Mouse (Mus musculus) spleen, postnatal 14 days (tissue): ENCODE measurements around the gene Hal.

ENCODE experiments used
- DNase-seq, 2 experiments: peaks; one replicate each; pipeline ENCODE4 v3.0.0; 2021 to 2022; ENCODE audit warnings: low spot score in 2 of 2

The Hal gene

DNA sequence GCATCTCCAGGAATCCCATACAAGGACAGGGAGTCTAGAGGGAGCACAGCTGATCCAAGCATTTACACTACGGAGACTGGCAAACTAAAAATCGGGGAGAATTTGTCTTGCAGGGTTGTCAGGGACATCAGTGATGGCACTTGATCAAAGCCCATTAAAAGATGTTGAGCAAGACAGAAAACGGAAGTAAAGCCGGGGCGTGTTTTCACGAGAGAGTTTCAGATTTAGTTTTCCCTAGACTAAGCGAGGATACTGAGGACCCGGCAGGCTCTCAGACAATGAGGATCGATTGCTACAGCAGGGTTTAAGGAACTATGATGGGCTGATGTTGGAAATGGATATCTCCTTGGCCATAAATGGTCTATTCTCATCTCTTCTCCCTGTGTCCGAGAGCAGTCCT is 78.5 kb downstream of the Hal start:
- DNase-seq: no peak

DNA sequence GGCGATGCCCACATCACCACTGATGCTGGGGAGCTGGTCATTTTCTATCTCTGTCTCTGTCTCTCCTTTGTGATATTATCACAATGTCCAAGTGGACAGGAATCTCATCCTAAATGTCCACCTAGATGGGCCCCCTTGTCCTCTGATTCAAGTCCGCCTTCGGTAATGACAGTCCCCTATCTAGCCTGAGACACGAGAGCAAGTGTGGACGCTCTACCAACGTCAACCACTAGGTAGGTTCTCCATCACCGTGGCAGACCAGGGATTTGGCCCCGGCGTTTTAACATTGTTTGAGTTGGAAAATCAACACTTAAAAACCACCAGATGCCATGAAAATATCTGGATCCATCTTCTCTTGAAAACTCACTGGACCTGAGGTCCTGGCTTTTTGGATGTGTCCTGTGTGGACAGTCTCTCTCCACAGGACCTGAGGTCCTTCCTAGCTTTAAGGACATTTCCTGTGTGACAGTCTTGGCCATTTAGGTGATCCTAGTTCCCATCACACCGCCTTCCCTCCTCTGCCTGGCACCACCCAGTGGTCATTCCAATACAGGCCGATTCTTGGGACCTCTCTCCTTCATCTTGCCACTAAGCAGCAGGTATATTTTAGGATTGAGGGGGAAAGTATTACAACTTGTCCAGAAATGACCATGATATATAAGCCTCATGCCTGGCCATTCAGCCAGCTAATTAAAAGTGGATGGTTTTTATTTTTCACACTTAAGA is 79.4 kb downstream of the Hal start:
- no peak for DNase-seq

GRCm38 (mm10) chr10:93568671-93569070 is 80.1 kb downstream of the Hal start:
- no peak for DNase-seq
